Mouse (Mus musculus) CD4-positive, CD25-positive, alpha-beta regulatory T cell, adult 2 months (primary cell): ENCODE data around the gene Gm45808.
"Not testable (repeated sequence)": the region's sequence is repeated elsewhere in the genome, so short reads cannot be mapped to it uniquely, and the experiment has no call there.

Experiments
- DNase-seq: peaks from one replicate; pipeline ENCODE4 v3.0.0-alpha.2; 2012; ENCODE audit warnings: low read depth, low spot score

Gene Gm45808

GRCm38 (mm10) chr7:45467090-45467670, 19.4 kb downstream of the Gm45808 start:
- DNase-seq: peak; percentile 35

- DNase-seq: peak; percentile 98
Measured at GRCm38 (mm10) chr7:45466283-45467089, 20.1 kb downstream of the Gm45808 start, which contains the start of gene Bax. Bax (minus strand) TSS chr7:45466898.

- DNase-seq: no peak
Measured at GRCm38 (mm10) chr7:45465549-45465948, 21.1 kb downstream of the Gm45808 start.

DNA sequence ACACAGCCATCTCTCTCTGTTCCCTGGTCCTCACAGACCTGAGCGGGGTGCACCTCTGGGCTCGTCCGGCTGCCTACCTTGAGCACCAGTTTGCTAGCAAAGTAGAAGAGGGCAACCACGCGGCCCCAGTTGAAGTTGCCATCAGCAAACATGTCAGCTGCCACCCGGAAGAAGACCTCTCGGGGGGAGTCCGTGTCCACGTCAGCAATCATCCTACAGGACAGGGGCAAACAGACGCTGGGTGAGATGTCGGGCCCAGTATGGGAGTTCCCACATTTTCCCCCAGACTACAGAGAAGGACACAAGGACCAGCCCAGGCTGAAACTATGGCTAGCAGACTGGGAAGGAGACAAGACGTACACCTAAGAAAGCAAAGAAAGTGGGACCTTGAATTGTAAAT, 21.5 kb downstream of the Gm45808 start:
- no peak for DNase-seq

- no peak for DNase-seq
Measured at GRCm38 (mm10) chr7:45463987-45464778, 22.4 kb downstream of the Gm45808 start.

DNA sequence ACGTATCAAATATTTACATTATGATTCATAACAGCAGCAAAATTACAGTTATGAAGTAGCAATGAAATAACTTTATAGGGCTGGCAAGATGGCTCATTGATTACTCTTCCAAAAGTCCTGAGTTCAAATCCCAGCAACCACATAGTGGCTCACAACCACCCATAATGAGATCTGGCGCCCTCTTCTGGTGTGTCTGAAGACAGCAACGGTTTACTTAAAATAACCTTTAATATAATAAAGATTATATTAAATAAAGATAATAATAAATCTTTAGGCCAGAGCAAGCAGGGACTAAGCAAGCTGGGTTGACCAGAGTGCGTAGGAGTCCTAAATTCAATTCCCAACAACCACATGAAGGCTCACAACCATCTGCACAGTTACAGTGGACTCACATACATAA, 23.7 kb downstream of the Gm45808 start:
- DNase-seq: not testable (repeated sequence)

DNA sequence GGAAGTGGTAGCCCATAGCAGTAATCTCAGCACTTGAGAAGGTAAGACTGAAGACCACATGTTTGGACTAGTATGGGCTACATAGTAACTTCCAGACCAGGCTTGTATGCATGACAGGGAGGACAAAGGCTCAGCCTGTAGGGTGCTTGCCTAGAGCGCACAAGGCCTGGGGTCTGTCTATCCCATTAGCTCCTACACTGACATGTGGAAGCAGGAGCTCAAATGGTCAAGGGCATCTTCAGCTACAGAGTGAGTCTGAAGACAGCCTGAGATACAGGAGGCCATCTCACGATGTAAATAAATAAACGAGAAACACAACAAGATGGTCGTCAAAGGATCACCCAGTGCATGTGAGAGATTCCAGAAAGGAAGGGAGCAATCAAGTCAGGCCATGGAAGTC, 24.3 kb downstream of the Gm45808 start:
- DNase-seq: no peak

GRCm38 (mm10) chr7:45461781-45462180, 24.8 kb downstream of the Gm45808 start:
- DNase-seq: no peak

DNA sequence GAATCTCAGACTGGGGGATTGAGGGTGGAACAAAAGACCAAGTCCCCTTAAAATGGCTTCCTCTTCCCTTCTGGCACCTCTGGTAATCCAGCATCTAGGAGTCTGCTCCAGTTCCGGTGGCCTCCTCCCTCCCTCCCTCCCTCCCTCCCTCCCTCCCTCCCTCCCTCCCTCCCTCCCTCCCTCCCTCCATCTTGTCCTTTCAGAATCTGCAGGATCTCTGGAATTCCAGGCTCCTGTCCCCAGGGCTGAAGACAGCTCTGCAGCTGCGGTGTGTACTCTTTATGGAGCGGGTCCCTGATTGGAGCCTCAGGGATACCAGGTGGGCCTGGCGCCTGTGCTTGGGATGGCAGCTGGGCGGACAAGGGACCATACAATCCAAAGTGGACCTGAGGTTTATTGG, 25.3 kb downstream of the Gm45808 start:
- no peak for DNase-seq

DNA sequence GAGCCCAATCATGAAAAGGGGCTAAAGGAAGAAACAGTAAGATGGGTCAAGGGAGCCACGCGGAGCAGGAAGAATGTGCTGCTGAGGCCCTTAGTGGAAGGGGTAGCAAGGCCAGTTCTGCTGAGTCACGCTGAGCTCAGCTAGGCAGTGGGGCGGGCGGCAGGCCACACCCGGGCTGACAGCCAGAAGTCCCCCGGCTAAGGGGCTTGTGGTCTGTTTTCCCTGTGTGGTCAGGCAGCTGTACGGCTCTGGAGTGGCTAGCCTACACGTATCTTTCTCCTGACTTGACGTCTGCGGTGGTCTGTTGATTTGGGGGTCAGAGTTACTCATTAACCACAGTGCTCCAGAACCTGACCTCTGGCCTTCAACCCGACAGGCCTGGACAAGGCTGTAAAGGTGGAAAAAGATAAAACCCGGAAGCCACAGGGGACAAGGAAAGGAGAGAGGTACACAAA, 25.7 kb downstream of the Gm45808 start:
- no peak for DNase-seq

DNA sequence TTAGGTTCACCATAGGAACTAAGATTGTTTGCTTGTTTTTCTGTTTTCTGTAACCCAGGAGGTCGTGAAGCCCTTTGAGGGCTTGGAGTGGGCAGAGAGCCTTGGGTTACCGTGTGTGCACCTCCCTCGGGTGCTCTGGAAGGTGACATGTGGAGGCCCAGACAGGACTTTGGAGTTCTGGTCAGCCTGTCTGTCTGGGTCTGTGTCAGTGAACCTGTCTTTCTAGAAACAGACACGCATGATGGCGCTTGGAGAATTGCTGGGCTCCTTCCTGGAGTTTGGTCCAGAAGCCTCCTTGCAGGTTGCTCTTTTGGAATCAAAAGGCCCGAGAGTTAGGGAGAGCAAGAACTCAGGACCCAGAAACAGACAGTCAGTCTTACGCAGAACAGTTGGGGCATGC, 26.2 kb downstream of the Gm45808 start:
- DNase-seq: peak; percentile 42

DNA sequence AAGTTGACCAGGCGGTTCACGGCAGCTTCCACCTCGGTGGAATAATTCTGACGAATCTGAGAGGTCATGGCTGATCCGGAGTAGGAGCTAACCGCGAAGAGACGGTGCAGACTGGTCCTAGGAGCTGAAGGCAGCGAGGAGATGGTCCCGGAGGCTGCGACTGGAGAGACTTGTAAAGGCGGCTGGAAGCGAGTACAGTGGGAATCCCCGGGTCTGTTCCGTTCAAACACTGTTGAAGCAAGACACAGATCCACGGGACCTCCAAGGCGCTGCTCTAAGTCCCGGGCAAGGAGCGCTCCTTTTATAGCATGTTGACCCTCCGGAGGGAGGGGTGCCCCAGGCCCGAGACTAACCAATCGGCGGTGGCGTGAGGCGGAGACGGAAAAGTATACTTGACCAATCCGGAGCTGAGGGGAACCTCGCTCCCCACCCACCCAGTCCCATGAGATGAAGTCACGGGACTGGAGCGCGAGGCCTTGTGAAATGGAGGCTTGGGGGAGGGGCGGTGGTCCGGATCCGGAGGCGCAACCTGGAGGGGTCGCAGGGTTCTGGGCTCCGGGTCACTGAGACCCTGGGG, 27.0 kb downstream of the Gm45808 start, which contains the start of gene Ftl1:
Gene Ftl1 (minus strand): TSS at position 321 of the 577 bp plus-strand sequence.
- peak; percentile 96 for DNase-seq

- peak; percentile 89 for DNase-seq
Measured at GRCm38 (mm10) chr7:45458748-45459563, 27.7 kb downstream of the Gm45808 start.

DNA sequence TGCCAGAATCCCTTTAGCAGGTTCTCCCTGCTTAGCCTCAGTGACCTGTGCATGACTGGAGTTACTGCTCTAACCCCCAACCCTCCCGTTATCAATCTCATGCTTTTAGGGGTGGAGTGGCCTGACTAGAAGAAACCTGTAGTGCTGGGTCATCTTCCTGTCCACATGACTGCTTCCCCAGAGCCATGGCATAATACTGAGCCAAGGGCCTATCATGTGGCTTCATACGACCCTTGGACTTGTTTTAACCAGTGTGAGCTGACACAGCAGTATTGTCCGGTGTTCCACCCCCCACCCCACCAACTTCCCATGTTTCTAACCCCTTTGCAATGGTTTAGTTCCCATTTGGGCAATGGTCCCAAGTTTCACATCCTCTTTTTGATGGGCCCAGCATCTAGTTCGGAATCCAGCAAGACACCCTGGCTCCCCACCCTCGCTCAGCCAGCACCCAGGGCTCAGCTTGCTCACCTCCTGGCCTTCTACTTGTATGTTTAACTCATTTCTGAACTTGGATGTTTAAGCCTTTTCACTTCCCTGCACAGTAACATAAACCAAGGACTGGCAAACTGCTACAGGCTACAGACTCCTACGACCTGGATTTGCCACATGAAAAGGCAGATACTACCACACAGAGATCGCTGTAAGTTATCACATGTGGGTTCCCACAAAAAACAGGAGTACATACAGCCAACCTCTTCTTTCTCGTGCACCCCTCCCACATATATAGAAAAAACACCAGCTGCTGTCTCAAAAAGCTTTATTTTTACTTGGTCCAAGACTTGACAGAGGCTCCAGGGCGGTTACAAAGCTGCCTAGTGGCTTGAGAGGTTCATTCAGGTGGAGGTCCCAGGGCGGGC, 29.2 kb downstream of the Gm45808 start:
- peak; percentile 34 for DNase-seq

DNA sequence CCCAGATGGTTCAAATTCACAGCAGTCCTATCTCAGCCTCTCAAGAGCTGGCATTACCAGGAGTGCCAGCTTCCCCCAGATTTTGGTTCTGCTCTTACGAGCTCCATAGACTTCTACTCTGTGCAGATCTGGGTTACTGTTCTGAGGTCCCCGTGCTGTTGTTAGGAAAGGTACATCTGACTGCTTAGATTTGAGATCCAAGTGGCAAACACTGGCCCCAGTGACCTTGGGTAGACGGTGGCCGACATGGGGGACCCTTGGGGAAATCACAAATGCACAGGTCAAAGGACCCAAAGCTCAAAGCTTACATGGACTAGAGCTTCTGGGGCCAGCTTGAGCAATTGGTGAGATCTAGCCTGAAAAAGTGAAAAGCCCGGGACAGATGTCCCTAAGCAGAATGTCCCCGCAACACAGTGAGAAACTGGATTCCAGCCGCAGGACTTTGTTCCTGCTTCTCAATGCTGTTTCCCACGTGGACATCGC, 29.8 kb downstream of the Gm45808 start:
- no peak for DNase-seq

DNA sequence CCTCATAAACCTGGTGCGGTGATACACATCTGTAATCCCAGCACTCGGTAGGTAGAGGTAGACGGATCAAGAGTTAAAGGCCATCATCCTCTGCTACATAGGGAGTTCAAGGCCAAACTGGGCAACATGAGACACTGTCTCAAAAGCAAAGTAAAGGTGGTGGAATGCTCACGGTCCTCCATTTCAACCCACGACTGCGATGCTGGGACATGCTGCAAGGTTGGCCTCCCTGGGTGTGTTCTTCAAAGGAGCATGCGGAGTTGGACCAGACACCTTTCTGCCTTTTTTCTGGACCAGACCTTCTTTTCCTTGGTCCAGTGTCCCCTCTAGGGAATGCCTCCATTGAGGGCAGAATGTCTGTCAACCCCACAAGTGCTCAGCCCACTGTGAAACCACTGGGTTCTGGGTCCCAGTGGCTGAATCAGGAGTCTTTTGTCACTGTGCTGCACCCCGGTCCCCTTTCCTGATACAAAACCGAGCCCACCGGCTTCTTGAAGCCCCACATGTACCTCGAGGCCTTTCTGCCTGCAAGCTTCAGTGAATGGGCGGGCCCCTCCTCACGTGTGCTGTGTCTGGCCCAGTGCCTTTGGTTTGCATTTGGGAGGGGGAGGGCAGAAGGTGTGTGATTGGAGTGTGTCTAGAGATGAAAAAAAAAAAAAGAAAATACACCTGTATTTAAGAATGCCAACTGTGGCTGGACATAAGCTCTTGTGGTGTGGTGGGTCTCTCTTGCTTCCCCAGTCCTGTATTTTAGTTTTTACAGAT, 30.5 kb downstream of the Gm45808 start:
- DNase-seq: no peak

GRCm38 (mm10) chr7:45454971-45455370, 31.6 kb downstream of the Gm45808 start:
- DNase-seq: no peak

DNA sequence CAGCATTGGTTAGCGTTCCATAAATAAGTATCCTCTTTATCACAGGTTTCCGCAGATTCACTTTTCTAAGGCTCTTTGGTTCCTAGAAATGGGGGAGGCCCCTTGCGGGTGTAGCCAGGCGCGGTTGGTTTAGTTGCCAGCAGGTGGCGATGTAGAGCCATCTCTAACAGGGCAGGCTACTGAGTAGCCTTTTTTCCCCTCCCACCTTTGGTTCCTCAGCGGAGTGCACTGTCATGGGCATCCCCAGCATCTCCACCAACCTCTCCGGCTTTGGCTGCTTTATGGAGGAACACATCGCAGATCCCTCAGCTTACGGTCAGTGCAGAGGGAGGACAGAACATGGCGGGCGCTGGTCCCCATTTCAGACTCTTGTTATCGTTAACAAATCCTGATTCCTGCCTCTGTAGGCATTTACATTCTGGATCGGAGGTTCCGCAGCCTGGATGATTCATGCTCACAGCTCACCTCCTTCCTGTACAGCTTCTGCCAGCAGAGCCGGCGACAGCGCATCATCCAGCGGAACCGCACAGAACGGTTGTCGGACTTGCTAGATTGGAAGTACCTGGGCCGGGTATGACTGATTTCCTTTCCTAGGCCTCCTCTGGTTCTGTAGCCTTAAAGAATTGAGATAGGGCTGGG, 35.1 kb downstream of the Gm45808 start:
- peak; percentile 93 for DNase-seq

DNA sequence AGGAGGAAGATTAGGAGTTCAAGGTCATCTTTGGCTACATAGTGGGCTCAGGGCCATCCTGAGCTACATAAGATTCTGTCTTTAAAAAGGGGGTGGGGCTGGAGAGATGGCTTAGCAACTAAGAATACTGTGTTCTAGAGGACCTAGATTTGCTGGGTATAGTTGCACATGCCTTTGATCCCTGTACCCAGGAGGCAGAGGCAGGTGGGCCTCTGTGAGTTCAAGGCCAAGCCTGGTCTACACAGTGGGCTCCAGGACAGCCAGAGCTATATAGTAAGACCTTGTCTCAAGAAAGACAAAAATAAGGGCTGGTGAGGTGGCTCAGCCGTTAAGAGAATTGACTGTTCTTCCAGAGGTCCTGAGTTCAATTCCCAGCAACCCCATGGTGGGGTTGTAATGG, 36.6 kb downstream of the Gm45808 start:
- DNase-seq: no peak
